Mouse (Mus musculus) neural tube, embryonic 11.5 days (tissue): Measurements from ENCODE around the gene Tdg. TPM values are rescaled to one million over a fixed set of nuclear protein-coding genes. Genes with fewer than 3 reads are reported as not detected.
A peak's percentile ranks its signal among the peaks of the same experiment; 100 is the strongest.

Experiments
- ATAC-seq: fragments of 200-750 bp; cut with Nextera tagmentation; 2 replicates; pipeline ENCODE4 v1.8.0; 2017; ENCODE audit warnings: moderate number of reproducible peaks, mild to moderate bottlenecking, moderate TSS enrichment, moderate library complexity; ENCODE audit not compliant: insufficient read depth, low FRiP score, low TSS enrichment
- DNase-seq: peaks from one replicate; pipeline ENCODE4 v3.0.0-alpha.2; 2015; ENCODE audit warnings: low spot score
- H3K27ac ChIP-seq: fragments of 300-500 bp; sonication (generic); 2 replicates; pipeline ENCODE4 v1.5.1; 2014; ENCODE audit warnings: low read depth, mild to moderate bottlenecking, low read length
- H3K27me3 ChIP-seq: fragments of 300-500 bp; sonication (generic); 2 replicates; pipeline ENCODE4 v1.6.1; 2014; ENCODE audit warnings: mild to moderate bottlenecking, low read length, mixed read lengths; ENCODE audit not compliant: control insufficient read depth, insufficient read depth
- H3K36me3 ChIP-seq: fragments of 300-500 bp; sonication (generic); 2 replicates; pipeline ENCODE4 v1.6.1; 2014; ENCODE audit warnings: mild to moderate bottlenecking, low read length, moderate library complexity, mixed read lengths; ENCODE audit not compliant: control insufficient read depth, insufficient read depth
- H3K4me1 ChIP-seq: fragments of 300-500 bp; sonication (generic); 2 replicates; pipeline ENCODE4 v1.6.1; 2014; ENCODE audit warnings: low read length, mixed read lengths; ENCODE audit not compliant: control insufficient read depth, insufficient read depth
- H3K4me2 ChIP-seq: fragments of 300-500 bp; sonication (generic); 2 replicates; pipeline ENCODE4 v1.6.1; 2014; ENCODE audit warnings: low read depth, mild to moderate bottlenecking, moderate library complexity
- H3K4me3 ChIP-seq: fragments of 300-500 bp; sonication (generic); 2 replicates; pipeline ENCODE4 v1.5.1; 2014; ENCODE audit warnings: low read depth, low read length
- H3K9ac ChIP-seq: fragments of 300-500 bp; sonication (generic); 2 replicates; pipeline ENCODE4 v1.6.1; 2014; ENCODE audit warnings: mild to moderate bottlenecking, low read length
- H3K9me3 ChIP-seq: fragments of 300-500 bp; sonication (generic); 2 replicates; pipeline ENCODE4 v1.6.1; 2016; ENCODE audit warnings: low read length; ENCODE audit not compliant: control insufficient read depth
- WGBS: fragments of 180-500 bp; shearing (Covaris S2); extraction: QIAGEN DNeasy Blood & Tissue Kit; methylation state at CpG from one replicate; pipeline ENCODE4 v1.1.7; 2014; 5-methylcytosine and 5-hydroxymethylcytosine counted together
- polyA plus RNA-seq: library from polyadenylated mRNA; unstranded; fragments of >200 nt; fragmentation: Nextera tagmentation; extraction: Ambion mirVana; gene quantifications from 2 replicates; pipeline ENCODE4 v1.2.1, GENCODE M21; 2014

Tdg gene
- polyA plus RNA-seq, 1 experiment from 2014 or later, result 343 TPM

DNA sequence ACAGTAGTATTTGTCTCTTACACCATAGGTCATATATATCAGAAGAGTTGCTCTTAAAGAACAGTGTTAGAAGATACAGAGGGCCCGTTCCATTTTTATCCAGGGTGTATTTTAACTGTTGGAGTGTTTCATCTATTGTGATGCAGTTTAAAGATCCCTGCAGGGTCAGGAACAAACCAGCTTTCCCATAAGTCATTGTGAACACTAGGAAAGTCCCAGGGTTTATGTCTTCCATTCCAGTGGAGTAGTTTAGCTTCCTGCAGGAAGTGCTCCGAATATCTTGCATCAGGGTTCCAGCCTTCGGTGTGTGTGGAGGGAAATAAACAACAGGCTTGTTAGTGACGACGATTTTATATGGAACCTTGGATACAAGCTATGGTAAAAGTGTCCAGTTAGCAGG, 21.6 kb downstream of the Tdg start:
- Histone ChIP-seq H3K4me3 (no peak overlapping the region), H3K4me2 (no peak overlapping the region)
- ATAC-seq, result no peak

DNA sequence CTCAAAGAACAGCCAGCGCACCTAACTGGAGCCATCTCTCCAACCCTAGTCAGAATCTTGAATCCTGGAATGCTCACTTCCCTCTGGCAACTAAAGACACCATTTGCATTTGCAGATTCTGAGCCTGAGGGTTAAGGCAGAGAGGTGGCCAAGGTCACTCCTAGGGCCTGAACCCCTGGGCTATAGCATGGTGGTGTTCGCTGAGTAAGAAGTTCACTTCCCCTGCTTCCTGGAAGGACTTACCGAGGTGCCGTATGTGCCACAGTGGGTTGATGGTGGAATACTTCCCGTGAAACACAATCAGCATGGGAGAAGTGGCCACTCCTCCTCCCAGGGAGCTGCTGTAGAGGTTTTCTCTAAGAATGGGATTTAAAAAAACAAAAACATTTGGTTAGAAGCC, 23.0 kb downstream of the Tdg start:
- Histone ChIP-seq H3K9me3 (no peaks in the 10 kb centered on the region), H3K27ac (no peak overlapping the region), H3K4me3 (no peak overlapping the region), H3K4me2 (no peak overlapping the region), H3K9ac (no peak overlapping the region), H3K36me3 (no peaks in the 10 kb centered on the region), H3K4me1 (no peaks in the 10 kb centered on the region), H3K27me3 (no peaks in the 10 kb centered on the region)
- ATAC-seq (no peak), DNase-seq (no peak)
- WGBS, result 75% methylated on average over 5 of the region's 5 CpGs

More for the DNA sequence above, 21.6 kb downstream of the Tdg start:
- H3K36me3 ChIP-seq, result peaks cover 3% of the 10 kb centered on the region
- H3K9me3 ChIP-seq, result no peaks in the 10 kb centered on the region
- no peaks in the 10 kb centered on the region for H3K4me1 ChIP-seq
- no peak overlapping the region for H3K9ac ChIP-seq
- no peak overlapping the region for H3K27ac ChIP-seq
- no peak for DNase-seq
- H3K27me3 ChIP-seq, result no peaks in the 10 kb centered on the region
- WGBS, result 93% methylated on average over 5 of the region's 5 CpGs

DNA sequence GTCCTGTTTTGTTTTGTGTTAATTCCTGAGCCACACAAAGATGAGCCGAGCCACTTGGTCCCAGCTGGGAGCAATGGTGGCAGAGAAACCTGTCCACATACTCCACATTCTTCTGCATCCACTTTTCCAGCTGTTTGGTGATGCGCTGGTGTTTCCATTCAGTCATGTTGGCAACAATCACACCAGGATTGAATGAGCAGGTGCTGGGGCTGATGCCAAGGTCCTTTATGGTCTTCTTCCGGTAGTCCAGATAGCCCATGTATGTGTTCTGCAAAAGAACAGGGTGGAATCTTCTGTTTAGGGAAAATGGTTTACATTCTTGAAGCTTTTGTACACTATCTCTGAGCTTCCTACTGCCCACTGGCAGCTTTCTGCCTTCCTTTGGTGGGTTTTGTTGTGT, 25.0 kb downstream of the Tdg start:
- WGBS, result 84% methylated on average over 3 of the region's 3 CpGs
- ATAC-seq (no peak), DNase-seq (no peak)

DNA sequence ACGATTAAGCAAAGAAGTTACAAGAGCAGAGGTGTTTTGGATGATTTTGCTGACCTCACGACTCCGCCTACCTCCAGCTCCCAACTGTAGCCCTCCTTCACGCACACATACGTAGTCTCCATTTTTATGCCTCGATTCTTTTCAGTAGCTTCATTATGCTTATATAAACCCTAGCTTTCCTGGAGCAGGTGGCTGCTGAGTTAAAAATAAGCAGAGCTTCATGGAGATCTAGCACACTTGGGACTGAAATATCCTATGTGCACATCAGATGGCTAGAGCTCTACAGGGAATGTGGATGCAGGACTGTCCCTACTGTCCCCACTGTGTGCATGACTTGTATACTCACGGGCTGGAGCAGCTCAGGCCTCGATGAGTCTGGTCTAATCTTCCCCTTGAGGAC, 32.2 kb downstream of the Tdg start:
- Histone ChIP-seq H3K9me3 (no peaks in the 10 kb centered on the region), H3K4me1 (no peaks in the 10 kb centered on the region; the same call in 1 of the 2 replicates), H3K27ac (no peak overlapping the region), H3K27me3 (no peaks in the 10 kb centered on the region), H3K4me3 (no peak overlapping the region), H3K9ac (no peak overlapping the region), H3K4me2 (no peak overlapping the region), H3K36me3 (no peaks in the 10 kb centered on the region)
- DNase-seq (no peak), ATAC-seq (no peak)
- 87% methylated on average over 8 of the region's 8 CpGs for WGBS

More for the DNA sequence above, 25.0 kb downstream of the Tdg start:
- Histone ChIP-seq H3K4me2 (no peak overlapping the region), H3K4me3 (no peak overlapping the region), H3K36me3 (no peaks in the 10 kb centered on the region), H3K9me3 (no peaks in the 10 kb centered on the region), H3K4me1 (no peaks in the 10 kb centered on the region), H3K27ac (no peak overlapping the region), H3K9ac (no peak overlapping the region), H3K27me3 (no peaks in the 10 kb centered on the region)

DNA sequence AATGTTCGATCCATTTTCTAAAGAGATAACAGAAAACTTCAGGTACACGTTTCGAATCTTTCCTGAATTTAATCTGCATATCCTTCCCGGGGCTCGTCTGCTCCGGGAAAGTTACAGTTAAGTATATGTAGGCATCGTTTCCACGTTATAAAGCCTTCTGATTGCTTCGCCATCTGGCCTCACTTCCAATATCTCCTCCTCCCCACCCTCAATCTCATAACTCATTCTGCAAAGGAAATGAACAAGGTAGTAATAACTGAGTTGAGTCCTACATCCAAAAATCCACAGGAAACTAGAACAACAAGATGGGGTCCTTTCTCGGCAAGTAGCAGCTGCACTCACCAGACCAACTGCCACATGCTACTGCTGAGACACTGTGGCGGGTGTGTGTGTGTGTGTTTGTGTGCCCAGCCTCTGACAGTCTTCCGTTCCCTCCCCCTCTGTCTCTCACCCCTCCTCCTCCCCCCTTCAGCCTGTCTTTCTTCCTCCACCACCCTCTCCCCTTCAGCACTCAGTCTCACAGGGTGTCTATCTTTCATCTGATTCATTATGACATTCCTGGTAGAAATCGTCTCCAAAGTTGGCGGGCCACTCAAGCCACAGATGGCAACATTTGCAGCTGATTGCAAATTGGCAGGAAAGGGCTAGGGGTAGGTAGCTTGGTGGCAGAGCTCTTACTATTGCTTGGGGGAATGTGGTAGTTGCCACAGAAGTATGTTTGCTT, 32.8 kb downstream of the Tdg start:
- no peak overlapping the region for H3K4me2 ChIP-seq
- H3K36me3 ChIP-seq, result no peaks in the 10 kb centered on the region
- no peaks in the 10 kb centered on the region for H3K9me3 ChIP-seq
- no peak overlapping the region for H3K27ac ChIP-seq
- no peaks in the 10 kb centered on the region for H3K27me3 ChIP-seq
- DNase-seq (no peak), ATAC-seq (no peak)
- H3K9ac ChIP-seq, result no peak overlapping the region
- 81% methylated on average over 14 of the region's 14 CpGs for WGBS
- no peak overlapping the region for H3K4me3 ChIP-seq
- no peaks in the 10 kb centered on the region; the same call in 1 of the 2 replicates for H3K4me1 ChIP-seq

DNA sequence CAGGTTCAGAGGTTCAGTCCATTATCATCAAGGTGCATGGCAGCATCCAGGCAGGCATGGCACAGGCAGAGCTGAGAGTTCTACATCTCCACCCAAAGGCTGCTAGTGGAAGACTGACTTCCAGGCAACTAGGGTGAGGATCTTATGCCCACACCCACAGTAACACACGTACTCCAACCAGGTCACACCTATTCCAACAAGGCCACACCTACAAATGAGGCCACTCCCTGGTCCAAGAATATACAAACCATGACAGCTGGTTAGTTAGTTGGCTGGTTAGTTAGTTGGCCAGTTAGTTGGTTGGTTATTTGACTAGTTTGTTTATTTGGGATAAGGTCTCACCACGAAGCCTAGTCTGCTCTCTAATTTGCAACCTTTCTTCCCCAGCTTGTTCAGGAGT, 33.7 kb downstream of the Tdg start:
- no peak overlapping the region for H3K4me2 ChIP-seq
- DNase-seq, result no peak
- no peaks in the 10 kb centered on the region for H3K9me3 ChIP-seq
- H3K27me3 ChIP-seq, result no peaks in the 10 kb centered on the region
- H3K4me1 ChIP-seq, result no peaks in the 10 kb centered on the region; the same call in 1 of the 2 replicates
- H3K36me3 ChIP-seq, result no peaks in the 10 kb centered on the region
- no peak overlapping the region for H3K9ac ChIP-seq
- no peak overlapping the region for H3K27ac ChIP-seq
- ATAC-seq, result no peak
- no peak overlapping the region for H3K4me3 ChIP-seq
- 91% methylated on average over 2 of the region's 2 CpGs for WGBS

DNA sequence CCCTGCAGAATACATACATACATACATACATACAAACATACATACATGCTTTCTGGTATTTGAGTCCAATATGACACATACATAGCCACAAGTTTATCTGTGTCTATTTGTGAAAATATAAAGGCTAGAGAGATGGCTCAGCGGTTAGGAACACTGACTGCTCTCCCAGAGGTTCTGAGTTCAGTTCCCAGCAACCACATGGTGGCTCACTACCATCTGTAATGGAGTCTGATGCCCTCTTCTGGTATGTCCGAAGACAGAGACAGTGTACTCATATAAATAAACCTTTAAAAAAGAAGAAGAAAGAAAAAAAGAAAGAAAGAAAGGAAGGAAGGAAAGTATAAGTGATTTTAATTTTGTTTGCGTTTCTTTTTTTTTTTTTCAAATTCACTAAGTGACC, 36.3 kb downstream of the Tdg start:
- ATAC-seq, result no peak
- H3K27ac ChIP-seq, result no peak overlapping the region
- no peaks in the 10 kb centered on the region for H3K27me3 ChIP-seq
- WGBS, result 63% methylated on average over 3 of the region's 3 CpGs
- H3K9ac ChIP-seq, result no peak overlapping the region
- no peaks in the 10 kb centered on the region; the same call in 1 of the 2 replicates for H3K4me1 ChIP-seq
- H3K4me2 ChIP-seq, result no peak overlapping the region
- H3K9me3 ChIP-seq, result no peaks in the 10 kb centered on the region
- no peak for DNase-seq
- H3K4me3 ChIP-seq, result no peak overlapping the region
- H3K36me3 ChIP-seq, result no peaks in the 10 kb centered on the region

DNA sequence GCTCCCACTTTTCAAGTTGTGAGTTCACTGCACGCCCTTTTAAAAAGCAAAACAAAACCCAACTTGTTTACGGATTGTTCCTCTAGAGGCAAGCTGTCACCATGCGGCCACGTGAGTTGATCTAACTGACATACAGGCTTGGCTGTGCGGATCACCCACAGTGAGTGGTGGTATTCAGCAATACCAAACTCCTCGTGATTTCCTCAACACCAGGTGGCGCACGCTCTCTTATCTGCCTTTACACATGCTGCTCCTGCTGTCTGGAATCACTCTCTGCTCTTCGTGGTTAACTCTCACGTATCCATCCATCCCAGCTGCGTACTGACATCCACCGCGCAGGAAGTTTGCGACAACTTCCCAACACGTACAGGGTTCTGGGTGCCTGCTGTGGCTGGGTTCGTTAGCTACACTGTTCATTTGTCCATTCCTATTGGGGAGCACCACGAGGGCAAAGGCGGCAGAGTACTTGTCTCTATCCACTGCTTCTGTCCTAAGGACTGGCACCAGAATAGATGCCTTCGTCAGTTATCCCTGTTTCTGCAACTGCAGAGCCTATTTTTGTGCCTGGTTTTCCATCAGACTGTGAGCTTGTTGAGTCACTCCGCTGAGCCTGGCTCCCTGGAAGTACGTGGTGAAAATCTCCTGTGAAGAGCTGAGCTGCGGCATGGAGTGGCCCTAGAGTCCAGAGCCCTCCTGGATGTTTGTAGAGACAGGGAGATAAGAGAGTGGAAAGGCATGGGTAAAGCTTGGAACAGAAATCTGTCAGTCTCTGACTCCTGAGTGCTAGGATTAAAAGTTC, 37.0 kb downstream of the Tdg start:
- ATAC-seq (peak; percentile 80), DNase-seq (peak; percentile 88)
- Histone ChIP-seq H3K4me2 (peak overlapping the region; percentile 19; the same call in 1 of the 2 replicates), H3K27me3 (no peaks in the 10 kb centered on the region), H3K9me3 (no peaks in the 10 kb centered on the region), H3K27ac (no peak overlapping the region), H3K9ac (no peak overlapping the region), H3K4me3 (no peak overlapping the region), H3K4me1 (no peaks in the 10 kb centered on the region; the same call in 1 of the 2 replicates), H3K36me3 (no peaks in the 10 kb centered on the region)
- 26% methylated on average over 22 of the region's 22 CpGs for WGBS

DNA sequence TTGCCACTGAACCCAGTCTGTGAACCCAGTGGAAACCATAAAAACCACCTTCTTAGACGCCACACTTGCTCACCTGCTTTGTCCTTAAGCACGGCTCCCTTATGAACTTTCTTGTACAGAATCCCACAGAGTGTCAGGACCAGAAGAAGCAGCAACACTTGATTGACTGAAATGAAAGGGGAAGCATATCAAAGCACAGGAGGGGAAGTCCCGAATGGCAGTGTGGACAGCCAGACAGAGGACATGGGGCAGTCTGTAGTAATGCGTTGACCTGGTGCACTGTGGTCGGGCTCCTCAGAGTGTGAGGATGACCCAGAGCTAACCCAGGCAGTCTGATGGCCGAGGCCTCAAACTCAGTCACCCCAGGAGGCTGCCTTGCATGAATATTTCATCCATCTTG, 40.6 kb downstream of the Tdg start:
- DNase-seq, result no peak
- H3K4me2 ChIP-seq, result no peak overlapping the region
- no peaks in the 10 kb centered on the region for H3K27me3 ChIP-seq
- no peak overlapping the region for H3K9ac ChIP-seq
- WGBS, result 87% methylated on average over 6 of the region's 6 CpGs
- H3K27ac ChIP-seq, result no peak overlapping the region
- no peaks in the 10 kb centered on the region; the same call in 1 of the 2 replicates for H3K4me1 ChIP-seq
- H3K4me3 ChIP-seq, result no peak overlapping the region
- no peaks in the 10 kb centered on the region for H3K36me3 ChIP-seq
- H3K9me3 ChIP-seq, result no peaks in the 10 kb centered on the region
- no peak for ATAC-seq
